Mouse (Mus musculus) midbrain, embryonic 15.5 days (tissue): ENCODE measurements at regions not wholly inside any gene's neighbourhood (a gene's known extent, or its start where the extent isn't known, plus 50 kb on each side); places are given as distances from the start of the nearest gene placed in this dataset.
"Not testable (repeated sequence)": the region's sequence is repeated elsewhere in the genome, so short reads cannot be mapped to it uniquely, and the experiment has no call there.

ENCODE experiments used
- ATAC-seq: fragments of 200-750 bp; cut with Nextera tagmentation; replicated peaks from 2 replicates; pipeline ENCODE4 v1.8.0; 2017; ENCODE audit warnings: moderate TSS enrichment
- H3K27ac ChIP-seq: fragments of 300-500 bp; sonication (generic); 2 replicates; pipeline ENCODE4 v1.5.1; 2015; ENCODE audit warnings: mild to moderate bottlenecking, inconsistent platforms
- H3K27me3 ChIP-seq: fragments of 300-500 bp; sonication (generic); replicated peaks from 2 replicates; pipeline ENCODE4 v1.6.1; 2015; ENCODE audit warnings: inconsistent platforms
- H3K36me3 ChIP-seq: fragments of 300-500 bp; sonication (generic); replicated peaks from 2 replicates; pipeline ENCODE4 v1.6.1; 2015; ENCODE audit warnings: inconsistent platforms
- H3K4me1 ChIP-seq: fragments of 300-500 bp; sonication (generic); 2 replicates; pipeline ENCODE4 v1.6.1; 2015; ENCODE audit warnings: inconsistent platforms
- H3K4me2 ChIP-seq: fragments of 300-500 bp; sonication (generic); 2 replicates; pipeline ENCODE4 v1.6.1; 2015; ENCODE audit warnings: inconsistent platforms, mild to moderate bottlenecking, moderate library complexity
- H3K4me3 ChIP-seq: fragments of 300-500 bp; sonication (generic); 2 replicates; pipeline ENCODE4 v1.5.1; 2015; ENCODE audit warnings: mild to moderate bottlenecking, inconsistent platforms
- H3K9ac ChIP-seq: fragments of 300-500 bp; sonication (generic); 2 replicates; pipeline ENCODE4 v1.6.1; 2015; ENCODE audit warnings: mild to moderate bottlenecking, inconsistent platforms
- H3K9me3 ChIP-seq: fragments of 300-500 bp; sonication (generic); 2 replicates; pipeline ENCODE4 v1.6.1; 2016; ENCODE audit warnings: inconsistent platforms
- whole genome bisulfite sequencing: fragments of 180-500 bp; shearing (Covaris S2); methylation state at CpG from one replicate; pipeline ENCODE4 v1.1.7; 2015; ENCODE audit warnings: mixed read lengths; 5-methylcytosine and 5-hydroxymethylcytosine counted together

DNA sequence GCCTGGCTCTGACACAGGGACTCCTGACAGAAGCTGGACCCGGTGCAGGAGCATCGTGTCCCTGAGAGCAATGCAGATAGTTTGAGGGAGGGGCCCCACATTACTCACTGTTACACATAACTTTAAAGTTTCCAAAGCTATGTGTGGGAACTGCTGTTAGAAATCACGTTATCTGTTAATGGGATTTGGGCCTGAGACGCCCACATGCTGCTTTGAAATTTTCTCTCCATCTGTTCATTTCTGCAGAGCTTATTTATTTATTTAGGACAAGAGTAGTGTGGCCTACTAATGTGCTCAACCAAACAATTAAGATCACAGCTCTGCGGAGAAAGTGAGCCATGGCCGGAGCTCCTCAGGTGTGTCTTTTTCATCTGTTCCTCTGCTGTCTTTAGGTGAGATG lies 99.4 kb upstream of the Frmd4a start:
- no peaks in the 10 kb centered on the region for H3K27me3 ChIP-seq
- ATAC-seq: no peak
- H3K9me3 ChIP-seq: no peaks in the 10 kb centered on the region
- no peak overlapping the region for H3K9ac ChIP-seq
- H3K4me3 ChIP-seq: no peak overlapping the region
- H3K36me3 ChIP-seq: no peaks in the 10 kb centered on the region
- no peak overlapping the region for H3K27ac ChIP-seq
- 69% methylated on average over 6 of the region's 6 CpGs for WGBS
- H3K4me1 ChIP-seq: no peaks in the 10 kb centered on the region
- no peak overlapping the region for H3K4me2 ChIP-seq

DNA sequence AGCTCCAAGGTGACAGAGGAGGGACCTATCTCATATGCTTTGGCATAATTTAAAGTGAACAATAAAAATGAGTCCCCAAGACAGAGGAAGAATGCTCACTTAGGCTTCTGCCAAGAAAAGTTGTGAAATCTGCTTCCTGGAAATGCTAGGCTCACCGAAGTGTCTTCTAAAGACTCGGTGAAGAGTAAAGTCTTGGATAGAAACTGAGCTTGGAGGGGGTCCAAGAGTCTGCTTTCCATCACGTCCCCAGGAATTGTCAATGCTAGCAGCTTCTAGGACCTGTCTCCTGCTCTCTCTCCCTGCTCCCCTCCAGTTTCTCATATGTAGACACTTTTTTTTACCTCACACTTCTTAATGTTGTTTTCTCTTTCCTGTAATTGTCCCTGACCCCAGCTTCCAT lies 97.6 kb upstream of the Frmd4a start:
- Histone ChIP-seq H3K4me1 (0 out of 2 replicates have a peak, but pooled peaks cover 3% of the 10 kb centered on the region), H3K4me2 (no peak overlapping the region), H3K27me3 (no peaks in the 10 kb centered on the region), H3K9ac (no peak overlapping the region), H3K36me3 (no peaks in the 10 kb centered on the region), H3K9me3 (no peaks in the 10 kb centered on the region), H3K27ac (no peak overlapping the region), H3K4me3 (no peak overlapping the region)
- ATAC-seq: no peak
- WGBS: 78% methylated on average over 3 of the region's 3 CpGs

GRCm38 (mm10) chr2:3921084-3921483 lies 96.4 kb upstream of the Frmd4a start:
- 0 out of 2 replicates have a peak, but pooled peaks cover 13% of the 10 kb centered on the region for H3K4me1 ChIP-seq
- not testable (repeated sequence) for H3K27ac ChIP-seq, H3K27me3 ChIP-seq, H3K4me2 ChIP-seq, H3K9me3 ChIP-seq, H3K4me3 ChIP-seq, H3K9ac ChIP-seq, H3K36me3 ChIP-seq, ATAC-seq
- 91% methylated on average over 2 of the region's 2 CpGs for WGBS

- H3K4me2 ChIP-seq: no peak overlapping the region
- no peak overlapping the region for H3K9ac ChIP-seq
- H3K4me1 ChIP-seq: 0 out of 2 replicates have a peak, but pooled peaks cover 16% of the 10 kb centered on the region
- no peak for ATAC-seq
- no peak overlapping the region for H3K27ac ChIP-seq
- H3K4me3 ChIP-seq: no peak overlapping the region
- WGBS: 90% methylated on average over 4 of the region's 4 CpGs
- H3K9me3 ChIP-seq: no peaks in the 10 kb centered on the region
- H3K36me3 ChIP-seq: no peaks in the 10 kb centered on the region
- no peaks in the 10 kb centered on the region for H3K27me3 ChIP-seq
Observed at GRCm38 (mm10) chr2:3922739-3923138, 94.8 kb upstream of the Frmd4a start.

- no peaks in the 10 kb centered on the region for H3K36me3 ChIP-seq
- H3K4me1 ChIP-seq: 0 out of 2 replicates have a peak, but pooled peaks cover 16% of the 10 kb centered on the region
- H3K4me3 ChIP-seq: no peak overlapping the region
- ATAC-seq: no peak
- H3K9ac ChIP-seq: no peak overlapping the region
- WGBS: 74% methylated on average over 6 of the region's 6 CpGs
- no peak overlapping the region for H3K4me2 ChIP-seq
- H3K9me3 ChIP-seq: no peaks in the 10 kb centered on the region
- H3K27ac ChIP-seq: no peak overlapping the region
- no peaks in the 10 kb centered on the region for H3K27me3 ChIP-seq
Observed at GRCm38 (mm10) chr2:3924696-3925095, 92.8 kb upstream of the Frmd4a start.

DNA sequence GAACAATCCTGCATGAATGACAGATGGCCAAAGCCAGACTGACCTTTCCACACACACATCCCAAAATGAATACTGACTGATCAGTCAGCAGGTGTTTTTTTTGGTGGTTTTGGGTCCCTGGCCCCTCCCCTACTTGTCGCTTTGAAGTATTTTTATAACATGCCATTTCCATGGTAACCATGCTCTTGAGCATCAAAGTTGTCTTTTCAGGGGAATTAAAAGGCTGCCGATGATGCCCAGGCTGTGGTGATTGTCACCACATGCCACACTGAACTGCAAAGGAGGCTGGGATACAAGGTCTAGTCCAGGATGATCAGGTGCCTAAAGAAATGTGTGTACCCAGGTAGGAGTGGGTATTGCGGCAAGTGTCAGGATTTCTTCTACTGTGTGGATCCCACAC lies 92.3 kb upstream of the Frmd4a start:
- Histone ChIP-seq H3K4me2 (no peak overlapping the region), H3K36me3 (no peaks in the 10 kb centered on the region), H3K9ac (no peak overlapping the region), H3K9me3 (no peaks in the 10 kb centered on the region), H3K4me3 (no peak overlapping the region), H3K27me3 (no peaks in the 10 kb centered on the region), H3K4me1 (0 out of 2 replicates have a peak, but pooled peaks cover 16% of the 10 kb centered on the region), H3K27ac (no peak overlapping the region)
- WGBS: 41% methylated on average over 3 of the region's 3 CpGs
- ATAC-seq: no peak; the same call in 1 of the 2 replicates

DNA sequence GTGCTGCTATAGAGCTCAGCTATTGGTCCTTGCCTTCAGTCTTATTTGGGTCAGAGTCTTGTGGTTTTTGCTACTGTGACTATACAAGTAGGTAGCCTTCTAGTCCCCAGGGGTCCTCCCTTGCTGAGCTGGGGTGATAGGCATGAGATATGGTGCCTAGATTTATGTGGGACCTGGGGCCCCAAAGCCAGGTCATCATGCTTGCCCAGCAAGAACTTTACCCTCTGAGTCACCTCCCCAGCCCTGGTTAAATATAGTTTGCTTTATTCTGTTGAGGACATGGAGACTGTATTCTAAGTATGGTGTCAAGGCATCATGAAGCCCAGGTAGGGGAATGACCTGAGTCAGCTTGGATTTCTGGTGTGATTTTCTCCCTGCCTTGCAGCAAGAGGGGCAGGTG lies 91.4 kb upstream of the Frmd4a start:
- Histone ChIP-seq H3K27ac (no peak overlapping the region), H3K4me1 (0 out of 2 replicates have a peak, but pooled peaks cover 16% of the 10 kb centered on the region), H3K9me3 (no peaks in the 10 kb centered on the region), H3K9ac (no peak overlapping the region), H3K4me2 (no peak overlapping the region), H3K36me3 (no peaks in the 10 kb centered on the region), H3K27me3 (no peaks in the 10 kb centered on the region), H3K4me3 (no peak overlapping the region)
- no peak; the same call in 1 of the 2 replicates for ATAC-seq

DNA sequence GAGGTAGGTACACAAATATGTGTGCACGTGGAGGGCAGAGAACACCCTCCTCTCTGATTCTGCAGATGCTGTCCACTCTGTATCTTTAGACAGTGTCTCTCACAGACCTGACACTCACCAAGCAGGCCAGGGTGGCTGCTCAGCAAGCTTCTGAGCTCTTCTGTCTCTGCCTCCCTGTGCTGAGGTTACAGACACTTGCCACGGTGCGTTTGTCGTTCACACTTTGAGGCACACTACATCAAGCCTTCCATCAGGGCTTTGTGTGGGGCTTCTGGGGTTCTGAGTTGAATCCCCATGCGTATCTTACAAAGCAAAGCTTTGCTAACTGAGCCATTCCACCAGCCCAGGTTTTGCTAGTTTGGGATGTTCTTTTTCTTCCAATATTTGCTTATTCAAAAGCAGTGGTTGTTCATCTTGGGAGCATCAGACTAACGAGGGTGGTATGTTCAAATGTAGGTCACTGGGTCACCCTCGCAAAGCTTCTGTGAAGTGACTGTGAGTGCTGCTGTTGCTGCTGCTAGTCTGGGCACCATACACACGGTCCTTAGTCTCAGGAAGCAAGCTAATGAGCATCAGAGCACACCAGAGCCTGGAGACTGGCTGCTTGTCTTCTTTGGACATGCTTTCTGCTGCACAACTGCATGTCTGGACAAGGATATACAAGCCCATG lies 90.2 kb upstream of the Frmd4a start:
- no peak overlapping the region for H3K9ac ChIP-seq
- H3K27ac ChIP-seq: no peak overlapping the region
- H3K4me2 ChIP-seq: no peak overlapping the region
- WGBS: 68% methylated on average over 8 of the region's 8 CpGs
- H3K4me1 ChIP-seq: 0 out of 2 replicates have a peak, but pooled peaks cover 16% of the 10 kb centered on the region
- no peaks in the 10 kb centered on the region for H3K36me3 ChIP-seq
- no peaks in the 10 kb centered on the region for H3K9me3 ChIP-seq
- H3K4me3 ChIP-seq: no peak overlapping the region
- no peak for ATAC-seq
- H3K27me3 ChIP-seq: no peaks in the 10 kb centered on the region

DNA sequence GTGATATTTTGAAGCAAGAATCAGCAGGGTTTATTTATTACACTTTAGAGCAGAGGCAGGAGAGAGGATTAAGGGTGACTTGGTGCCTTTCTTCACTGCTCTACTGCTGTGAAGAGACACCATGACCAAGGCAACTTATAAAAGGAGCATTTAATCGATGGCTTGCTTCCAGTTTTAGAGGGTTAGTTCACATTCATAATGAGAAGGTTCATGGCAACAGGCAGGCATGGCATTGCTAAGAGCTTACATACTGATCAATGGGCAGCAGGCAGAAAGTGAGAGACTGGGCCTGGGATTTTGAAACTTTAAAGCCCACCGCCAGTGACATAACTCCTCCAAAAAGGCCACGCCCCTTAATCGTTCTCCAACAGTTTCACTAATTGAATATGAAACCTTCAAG lies 89.7 kb upstream of the Frmd4a start:
- Histone ChIP-seq H3K4me2 (no peak overlapping the region), H3K27ac (no peak overlapping the region), H3K9me3 (no peaks in the 10 kb centered on the region), H3K9ac (no peak overlapping the region), H3K27me3 (no peaks in the 10 kb centered on the region), H3K36me3 (no peaks in the 10 kb centered on the region), H3K4me1 (0 out of 2 replicates have a peak, but pooled peaks cover 16% of the 10 kb centered on the region), H3K4me3 (no peak overlapping the region)
- 62% methylated on average over 4 of the region's 4 CpGs for WGBS
- no peak; the same call in 1 of the 2 replicates for ATAC-seq

GRCm38 (mm10) chr2:3930650-3931049 lies 86.9 kb upstream of the Frmd4a start:
- no peak overlapping the region for H3K9ac ChIP-seq
- no peaks in the 10 kb centered on the region for H3K9me3 ChIP-seq
- H3K4me3 ChIP-seq: no peak overlapping the region
- no peaks in the 10 kb centered on the region for H3K36me3 ChIP-seq
- 0 out of 2 replicates have a peak, but pooled peaks cover 5% of the 10 kb centered on the region for H3K4me1 ChIP-seq
- no peaks in the 10 kb centered on the region for H3K27me3 ChIP-seq
- no peak overlapping the region for H3K4me2 ChIP-seq
- no peak for ATAC-seq
- H3K27ac ChIP-seq: no peak overlapping the region
- WGBS: 82% methylated on average over 5 of the region's 5 CpGs

DNA sequence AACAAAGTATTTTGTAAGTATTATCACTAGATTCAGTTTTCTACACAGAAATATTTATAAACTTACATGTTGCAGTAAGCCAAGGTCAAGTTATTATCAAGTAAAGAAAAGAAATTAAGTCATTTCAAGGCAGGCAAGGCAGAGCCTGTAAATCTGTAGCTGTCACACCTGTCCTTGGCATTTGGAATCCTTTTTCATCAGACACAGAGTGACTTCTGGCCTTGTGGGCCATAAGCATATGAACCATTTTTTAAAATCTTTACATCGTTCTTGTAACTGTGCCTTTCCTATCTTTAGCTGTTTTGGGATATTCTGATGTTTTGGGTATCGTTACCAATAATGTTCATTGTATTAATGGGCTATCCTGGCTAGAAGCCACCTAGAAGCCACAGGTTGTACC lies 76.7 kb upstream of the Frmd4a start:
- 88% methylated on average over 2 of the region's 2 CpGs for WGBS
- Histone ChIP-seq H3K4me3 (no peak overlapping the region), H3K9ac (no peak overlapping the region), H3K9me3 (no peaks in the 10 kb centered on the region), H3K27me3 (no peaks in the 10 kb centered on the region), H3K27ac (no peak overlapping the region), H3K4me1 (no peaks in the 10 kb centered on the region), H3K36me3 (no peaks in the 10 kb centered on the region), H3K4me2 (no peak overlapping the region)
- ATAC-seq: no peak

GRCm38 (mm10) chr2:3941496-3941895 lies 76.0 kb upstream of the Frmd4a start:
- H3K27ac ChIP-seq: no peak overlapping the region
- H3K27me3 ChIP-seq: no peaks in the 10 kb centered on the region
- no peak overlapping the region for H3K9ac ChIP-seq
- ATAC-seq: no peak
- no peaks in the 10 kb centered on the region for H3K9me3 ChIP-seq
- no peak overlapping the region for H3K4me3 ChIP-seq
- no peaks in the 10 kb centered on the region for H3K4me1 ChIP-seq
- WGBS: 94% methylated on average over 1 of the region's 1 CpGs
- no peaks in the 10 kb centered on the region for H3K36me3 ChIP-seq
- H3K4me2 ChIP-seq: no peak overlapping the region

DNA sequence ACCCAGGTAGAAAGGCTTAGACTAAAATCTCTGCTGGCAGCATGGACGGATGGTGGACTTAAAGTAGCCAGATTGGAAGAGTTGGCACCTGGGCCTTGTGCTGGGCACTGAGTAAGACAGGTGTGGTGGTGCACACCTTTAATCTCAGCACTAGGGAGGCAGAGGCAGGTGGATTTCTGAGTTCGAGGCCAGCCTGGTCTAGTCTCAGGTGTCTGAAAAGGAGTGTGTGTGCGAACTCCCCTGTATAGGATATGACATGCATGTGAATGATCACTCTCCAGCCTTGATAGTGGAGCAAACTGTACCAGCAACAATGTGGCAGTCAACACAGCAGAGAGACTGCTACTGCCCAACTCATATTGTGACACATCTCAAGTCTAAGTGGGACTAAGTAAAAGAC lies 70.1 kb upstream of the Frmd4a start:
- H3K9ac ChIP-seq: no peak overlapping the region
- H3K9me3 ChIP-seq: no peaks in the 10 kb centered on the region
- H3K36me3 ChIP-seq: no peaks in the 10 kb centered on the region
- no peak for ATAC-seq
- H3K27ac ChIP-seq: no peak overlapping the region
- WGBS: 85% methylated on average over 3 of the region's 3 CpGs
- H3K4me2 ChIP-seq: no peak overlapping the region
- H3K4me1 ChIP-seq: no peaks in the 10 kb centered on the region
- no peaks in the 10 kb centered on the region for H3K27me3 ChIP-seq
- H3K4me3 ChIP-seq: no peak overlapping the region
